Mouse (Mus musculus): Measurements from ENCODE around the gene Stox2. TPM values are rescaled to one million over a fixed set of nuclear protein-coding genes. Genes with fewer than 3 reads are reported as not detected.

The Stox2 gene
- polyA plus RNA-seq, 1 experiment from 2014 or later: 7.2 TPM

DNA sequence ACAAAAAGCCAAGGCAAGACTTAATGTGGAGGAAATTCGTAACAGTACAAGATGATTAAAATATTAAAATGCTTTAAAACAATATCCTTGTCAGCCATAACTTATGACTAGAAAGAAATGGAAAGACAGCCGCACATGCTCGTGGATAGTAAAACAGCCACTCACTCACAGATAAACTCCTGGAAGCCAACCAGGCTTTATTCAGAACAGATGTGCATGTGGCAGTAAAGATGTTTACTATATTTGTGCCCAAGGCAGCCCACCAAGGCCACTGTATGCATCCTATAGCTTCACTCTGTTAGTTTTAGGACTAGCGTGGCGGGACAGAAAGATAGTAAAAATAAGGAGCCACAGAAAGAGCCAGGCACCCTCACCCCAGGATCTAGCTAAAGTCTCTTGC lies 115.2 kb downstream of the Stox2 start:
- H3K4me1 ChIP-seq: peaks cover 18% of the 10 kb centered on the region
- no peak overlapping the region for H3K9ac ChIP-seq
- WGBS: 77% methylated on average over 5 of the region's 5 CpGs
- no peaks in the 10 kb centered on the region for H3K36me3 ChIP-seq
- ATAC-seq (ENCODE audit: extremely low read depth, insufficient number of reproducible peaks, low FRiP score, low TSS enrichment): no peak
- H3K27ac ChIP-seq (replicated peaks): no peak overlapping the region
- no peaks in the 10 kb centered on the region for H3K27me3 ChIP-seq (replicated peaks)
- no peaks in the 10 kb centered on the region for H3K9me3 ChIP-seq
- H3K4me2 ChIP-seq: no peak overlapping the region
- H3K4me3 ChIP-seq: no peak overlapping the region

- Histone ChIP-seq H3K4me2 (no peak overlapping the region), H3K27me3 (replicated peaks) (no peaks in the 10 kb centered on the region; the same call in 1 of the 2 replicates), H3K9ac (no peak overlapping the region), H3K4me1 (peaks cover 13% of the 10 kb centered on the region), H3K27ac (replicated peaks) (no peak overlapping the region), H3K36me3 (no peaks in the 10 kb centered on the region), H3K9me3 (no peaks in the 10 kb centered on the region), H3K4me3 (no peak overlapping the region)
- no peak for ATAC-seq (ENCODE audit: extremely low read depth, insufficient number of reproducible peaks, low FRiP score, low TSS enrichment)
- 56% methylated on average over 8 of the region's 8 CpGs for WGBS
These were observed 119.8 kb downstream of the Stox2 start for GRCm38 (mm10) chr8:47326348-47326747.

- peaks cover 18% of the 10 kb centered on the region for H3K4me1 ChIP-seq
- no peak overlapping the region for H3K27ac ChIP-seq (replicated peaks)
- WGBS: 39% methylated on average over 16 of the region's 16 CpGs
- no peak overlapping the region for H3K4me3 ChIP-seq
- no peak; the same call in 1 of the 2 replicates for ATAC-seq (ENCODE audit: extremely low read depth, insufficient number of reproducible peaks, low FRiP score, low TSS enrichment)
- no peak overlapping the region for H3K9ac ChIP-seq
- H3K27me3 ChIP-seq (replicated peaks): no peaks in the 10 kb centered on the region; the same call in 1 of the 2 replicates
- no peak overlapping the region for H3K4me2 ChIP-seq
- H3K36me3 ChIP-seq: no peaks in the 10 kb centered on the region
- H3K9me3 ChIP-seq: no peaks in the 10 kb centered on the region
These were observed 121.9 kb downstream of the Stox2 start for GRCm38 (mm10) chr8:47324117-47324820.

DNA sequence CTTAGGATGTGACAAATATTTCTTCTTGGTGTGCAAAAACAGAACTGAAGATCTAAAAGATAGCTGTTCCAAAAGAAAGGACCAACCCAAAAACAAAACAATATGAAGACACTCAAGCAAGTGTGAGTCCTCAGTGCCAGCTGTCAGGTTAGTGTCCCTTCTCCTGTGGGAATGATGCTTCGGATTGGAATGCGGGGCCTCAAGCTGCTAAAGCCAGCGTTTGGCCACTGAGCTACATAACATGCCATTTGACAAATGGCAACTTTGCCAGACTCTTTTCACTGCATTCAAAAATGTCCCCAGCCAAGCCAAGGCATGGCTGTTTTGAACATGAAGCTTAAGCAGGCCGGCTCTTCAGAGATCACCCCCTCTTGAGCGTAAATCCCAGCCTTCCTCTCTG lies 124.9 kb downstream of the Stox2 start:
- H3K4me3 ChIP-seq: no peak overlapping the region
- peaks cover 12% of the 10 kb centered on the region for H3K4me1 ChIP-seq
- 35% methylated on average over 5 of the region's 5 CpGs for WGBS
- no peak for ATAC-seq (ENCODE audit: extremely low read depth, insufficient number of reproducible peaks, low FRiP score, low TSS enrichment)
- H3K9ac ChIP-seq: no peak overlapping the region
- no peaks in the 10 kb centered on the region; the same call in 1 of the 2 replicates for H3K27me3 ChIP-seq (replicated peaks)
- H3K4me2 ChIP-seq: no peak overlapping the region
- H3K27ac ChIP-seq (replicated peaks): no peak overlapping the region
- no peaks in the 10 kb centered on the region for H3K36me3 ChIP-seq
- no peaks in the 10 kb centered on the region for H3K9me3 ChIP-seq

GRCm38 (mm10) chr8:47320707-47321106 lies 125.5 kb downstream of the Stox2 start:
- Histone ChIP-seq H3K4me1 (peaks cover 7% of the 10 kb centered on the region), H3K4me3 (no peak overlapping the region), H3K9ac (no peak overlapping the region), H3K27me3 (replicated peaks) (no peaks in the 10 kb centered on the region; the same call in 1 of the 2 replicates), H3K4me2 (no peak overlapping the region), H3K36me3 (no peaks in the 10 kb centered on the region), H3K9me3 (no peaks in the 10 kb centered on the region), H3K27ac (replicated peaks) (no peak overlapping the region)
- WGBS: 46% methylated on average over 2 of the region's 2 CpGs
- no peak for ATAC-seq (ENCODE audit: extremely low read depth, insufficient number of reproducible peaks, low FRiP score, low TSS enrichment)

DNA sequence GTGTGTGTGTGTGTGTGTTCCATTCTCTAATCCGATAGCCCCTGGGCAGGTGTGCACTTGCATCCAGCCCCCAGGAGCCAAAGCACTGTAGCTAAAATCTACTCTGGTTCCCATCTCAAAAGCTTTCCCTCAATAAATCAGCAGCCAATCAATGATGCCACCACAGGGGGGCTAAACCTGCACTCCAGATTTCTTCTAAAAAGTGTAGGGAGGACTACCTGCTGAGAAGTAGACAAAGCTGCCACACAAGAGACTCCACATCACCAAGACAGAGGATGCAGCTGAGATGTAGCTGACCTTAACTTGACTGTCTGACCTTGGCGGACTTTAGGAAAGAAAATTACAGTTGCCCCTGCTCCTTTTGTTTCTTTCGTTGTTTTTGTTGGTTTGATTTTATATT lies 127.7 kb downstream of the Stox2 start:
- H3K9me3 ChIP-seq: no peaks in the 10 kb centered on the region
- H3K4me3 ChIP-seq: no peak overlapping the region
- no peaks in the 10 kb centered on the region for H3K36me3 ChIP-seq
- no peak for ATAC-seq (ENCODE audit: extremely low read depth, insufficient number of reproducible peaks, low FRiP score, low TSS enrichment)
- H3K27me3 ChIP-seq (replicated peaks): no peaks in the 10 kb centered on the region; the same call in 1 of the 2 replicates
- no peak overlapping the region for H3K27ac ChIP-seq (replicated peaks)
- peaks cover 7% of the 10 kb centered on the region for H3K4me1 ChIP-seq
- 77% methylated on average over 3 of the region's 3 CpGs for WGBS
- H3K4me2 ChIP-seq: no peak overlapping the region
- H3K9ac ChIP-seq: no peak overlapping the region

- Histone ChIP-seq H3K36me3 (no peaks in the 10 kb centered on the region), H3K4me2 (no peak overlapping the region), H3K4me3 (no peak overlapping the region), H3K27ac (replicated peaks) (no peak overlapping the region), H3K9ac (no peak overlapping the region), H3K27me3 (replicated peaks) (no peaks in the 10 kb centered on the region), H3K9me3 (no peaks in the 10 kb centered on the region), H3K4me1 (no peaks in the 10 kb centered on the region)
- 82% methylated on average over 6 of the region's 6 CpGs for WGBS
- no peak for ATAC-seq (ENCODE audit: extremely low read depth, insufficient number of reproducible peaks, low FRiP score, low TSS enrichment)
These were observed 138.0 kb downstream of the Stox2 start for GRCm38 (mm10) chr8:47308176-47308575.

GRCm38 (mm10) chr8:47306372-47306771 lies 139.8 kb downstream of the Stox2 start:
- no peaks in the 10 kb centered on the region for H3K9me3 ChIP-seq
- no peak overlapping the region for H3K9ac ChIP-seq
- 67% methylated on average over 5 of the region's 5 CpGs for WGBS
- H3K4me1 ChIP-seq: no peaks in the 10 kb centered on the region
- H3K27ac ChIP-seq (replicated peaks): no peak overlapping the region
- no peak overlapping the region for H3K4me3 ChIP-seq
- no peak overlapping the region for H3K4me2 ChIP-seq
- ATAC-seq (ENCODE audit: extremely low read depth, insufficient number of reproducible peaks, low FRiP score, low TSS enrichment): no peak
- no peaks in the 10 kb centered on the region for H3K36me3 ChIP-seq
- no peaks in the 10 kb centered on the region for H3K27me3 ChIP-seq (replicated peaks)

DNA sequence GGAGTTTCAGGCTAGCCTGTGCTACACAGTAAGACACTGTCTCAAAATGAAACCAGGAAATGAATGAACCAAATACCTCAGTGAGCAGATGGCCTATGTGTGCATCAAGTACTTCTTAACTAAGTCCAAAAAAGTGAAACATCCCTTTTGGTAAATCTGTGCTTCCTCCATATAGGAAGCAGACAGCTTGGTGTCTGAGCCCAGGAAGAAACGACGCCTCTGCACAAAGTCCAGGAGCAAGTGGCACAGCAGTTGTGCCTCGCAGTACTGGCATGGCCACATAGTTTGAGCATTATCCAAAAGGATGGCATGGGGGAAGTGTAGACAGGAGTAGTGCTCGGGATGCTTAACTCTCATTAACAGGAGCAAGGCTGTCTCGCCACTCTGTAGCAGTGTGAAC lies 140.3 kb downstream of the Stox2 start:
- ATAC-seq (ENCODE audit: extremely low read depth, insufficient number of reproducible peaks, low FRiP score, low TSS enrichment): no peak
- Histone ChIP-seq H3K4me3 (no peak overlapping the region), H3K9ac (no peak overlapping the region), H3K27me3 (replicated peaks) (no peaks in the 10 kb centered on the region), H3K9me3 (no peaks in the 10 kb centered on the region), H3K27ac (replicated peaks) (no peak overlapping the region), H3K4me1 (no peaks in the 10 kb centered on the region), H3K4me2 (no peak overlapping the region), H3K36me3 (no peaks in the 10 kb centered on the region)
- WGBS: 84% methylated on average over 5 of the region's 5 CpGs

- Histone ChIP-seq H3K27me3 (replicated peaks) (0 out of 2 replicates have a peak, but pooled peaks cover 4% of the 10 kb centered on the region), H3K4me1 (no peaks in the 10 kb centered on the region), H3K9me3 (no peaks in the 10 kb centered on the region), H3K36me3 (no peaks in the 10 kb centered on the region), H3K4me2 (no peak overlapping the region), H3K4me3 (no peak overlapping the region), H3K27ac (replicated peaks) (no peak overlapping the region), H3K9ac (no peak overlapping the region)
- 82% methylated on average over 3 of the region's 3 CpGs for WGBS
- ATAC-seq (ENCODE audit: extremely low read depth, insufficient number of reproducible peaks, low FRiP score, low TSS enrichment): no peak
These were observed 147.7 kb downstream of the Stox2 start for GRCm38 (mm10) chr8:47298460-47298859.

- no peaks in the 10 kb centered on the region for H3K9me3 ChIP-seq
- peak overlapping the region; percentile 95 for H3K9ac ChIP-seq
- ATAC-seq (ENCODE audit: extremely low read depth, insufficient number of reproducible peaks, low FRiP score, low TSS enrichment): no peak
- H3K4me3 ChIP-seq: peak overlapping the region; percentile 87
- 12% methylated on average over 6 of the region's 6 CpGs for WGBS
- no peaks in the 10 kb centered on the region for H3K36me3 ChIP-seq
- H3K4me1 ChIP-seq: peaks cover 29% of the 10 kb centered on the region
- H3K27ac ChIP-seq (replicated peaks): no peak overlapping the region; the same call in 1 of the 2 replicates
- H3K4me2 ChIP-seq: peak overlapping the region; percentile 90
- H3K27me3 ChIP-seq (replicated peaks): peaks cover 12% of the 10 kb centered on the region
These were observed 156.5 kb downstream of the Stox2 start for GRCm38 (mm10) chr8:47289641-47290040.

Measured in heart, embryonic 13.5 days (tissue).